Mouse (Mus musculus) liver, postnatal 0 days (tissue): Measurements from ENCODE around the gene Gm5294. TPM values are rescaled to one million over a fixed set of nuclear protein-coding genes. Genes with fewer than 3 reads are reported as not detected.

Source experiments
- ATAC-seq: fragments of 200-750 bp; cut with Nextera tagmentation; 2 replicates; pipeline ENCODE4 v1.8.0; 2017; ENCODE audit warnings: mild to moderate bottlenecking, moderate library complexity
- DNase-seq: peaks from one replicate; pipeline ENCODE4 v3.0.0-alpha.2; 2016
- H3K27ac ChIP-seq: fragments of 300-500 bp; sonication (generic); 2 replicates; pipeline ENCODE4 v1.5.1; 2014; ENCODE audit warnings: antibody characterized with exemption, moderate library complexity, mild to moderate bottlenecking, low read depth
- H3K27me3 ChIP-seq: fragments of 300-500 bp; sonication (generic); 2 replicates; pipeline ENCODE4 v1.6.1; 2014; ENCODE audit warnings: low read length, control low read depth, mixed read lengths; ENCODE audit not compliant: insufficient read depth
- H3K36me3 ChIP-seq: fragments of 300-500 bp; sonication (generic); replicated peaks from 2 replicates; pipeline ENCODE4 v1.6.1; 2014; ENCODE audit warnings: mild to moderate bottlenecking, control low read depth, low read length, moderate library complexity, mixed read lengths; ENCODE audit not compliant: insufficient read depth
- H3K4me1 ChIP-seq: fragments of 300-500 bp; sonication (generic); 2 replicates; pipeline ENCODE4 v1.6.1; 2014; ENCODE audit warnings: antibody characterized with exemption, mild to moderate bottlenecking, control low read depth; ENCODE audit not compliant: insufficient read depth
- H3K4me2 ChIP-seq: fragments of 300-500 bp; sonication (generic); 2 replicates; pipeline ENCODE4 v1.6.1; 2014; ENCODE audit warnings: low read depth, mild to moderate bottlenecking, low read length, moderate library complexity, mixed read lengths
- H3K4me3 ChIP-seq: fragments of 300-500 bp; sonication (generic); 2 replicates; pipeline ENCODE4 v1.5.1; 2014; ENCODE audit warnings: low read depth, low read length
- H3K9ac ChIP-seq: fragments of 300-500 bp; sonication (generic); replicated peaks from 2 replicates; pipeline ENCODE4 v1.6.1; 2014; ENCODE audit warnings: mild to moderate bottlenecking, moderate library complexity
- H3K9me3 ChIP-seq: fragments of 300-500 bp; sonication (generic); 2 replicates; pipeline ENCODE4 v1.6.1; 2016; ENCODE audit warnings: mild to moderate bottlenecking, control low read depth, low read length, mixed read lengths
- CTCF ChIP-seq: sonication (generic); IDR thresholded peaks from 2 replicates; pipeline ENCODE4 v1.5.1; 2016; ENCODE audit warnings: antibody characterized with exemption, low read depth
- EP300 ChIP-seq: IDR thresholded peaks from 2 replicates; pipeline ENCODE4 v1.6.1; 2016; ENCODE audit warnings: antibody characterized with exemption, low read depth, mild to moderate bottlenecking
- WGBS: fragments of 180-500 bp; shearing (Covaris S2); extraction: QIAGEN DNeasy Blood & Tissue Kit; methylation state at CpG from one replicate; pipeline ENCODE4 v1.1.7; 2014; ENCODE audit not compliant: insufficient replicate concordance; 5-methylcytosine and 5-hydroxymethylcytosine counted together
- polyA plus RNA-seq: library from polyadenylated mRNA; unstranded; fragments of >200 nt; fragmentation: Nextera tagmentation; extraction: Ambion mirVana; gene quantifications from 2 replicates; pipeline ENCODE4 v1.2.1, GENCODE M21; 2015

The Gm5294 gene
- polyA plus RNA-seq, 1 experiment from 2014 or later, result not detected

GRCm38 (mm10) chr5:138804286-138804685 is 15.6 kb upstream of the Gm5294 start:
- Histone ChIP-seq H3K27ac (no peak overlapping the region), H3K9me3 (no peaks in the 10 kb centered on the region), H3K36me3 (peaks cover 4% of the 10 kb centered on the region; the same call in 1 of the 2 replicates), H3K4me3 (no peak overlapping the region), H3K9ac (no peak overlapping the region), H3K27me3 (no peaks in the 10 kb centered on the region), H3K4me1 (no peaks in the 10 kb centered on the region), H3K4me2 (no peak overlapping the region)
- TF ChIP-seq CTCF (no peak), EP300 (no peak)
- WGBS, result 86% methylated on average over 5 of the region's 5 CpGs
- DNase-seq (no peak), ATAC-seq (no peak)

GRCm38 (mm10) chr5:138809767-138810166 is 10.1 kb upstream of the Gm5294 start:
- WGBS, result 74% methylated on average over 6 of the region's 6 CpGs
- no peak overlapping the region for H3K4me3 ChIP-seq
- no peak overlapping the region for H3K9ac ChIP-seq
- H3K4me1 ChIP-seq, result no peaks in the 10 kb centered on the region
- no peaks in the 10 kb centered on the region for H3K27me3 ChIP-seq
- no peak for TF ChIP-seq CTCF
- TF ChIP-seq EP300, result no peak
- no peaks in the 10 kb centered on the region for H3K9me3 ChIP-seq
- H3K36me3 ChIP-seq, result 0 out of 2 replicates have a peak, but pooled peaks cover 6% of the 10 kb centered on the region
- ATAC-seq (no peak), DNase-seq (no peak)
- H3K27ac ChIP-seq, result no peak overlapping the region
- no peak overlapping the region for H3K4me2 ChIP-seq

GRCm38 (mm10) chr5:138820717-138821332 is 945 bp downstream of the Gm5294 start:
- ATAC-seq, result no peak
- Histone ChIP-seq H3K9me3 (no peaks in the 10 kb centered on the region), H3K4me3 (peak overlapping the region; percentile 32), H3K36me3 (no peaks in the 10 kb centered on the region), H3K9ac (no peak overlapping the region), H3K4me1 (no peaks in the 10 kb centered on the region), H3K4me2 (peak overlapping the region; percentile 65), H3K27me3 (peaks cover 40% of the 10 kb centered on the region), H3K27ac (no peak overlapping the region)
- 5% methylated on average over 39 of the region's 39 CpGs for WGBS
- TF ChIP-seq CTCF (no peak), EP300 (no peak)
- DNase-seq, result peak; percentile 28

- H3K36me3 ChIP-seq, result no peaks in the 10 kb centered on the region
- H3K4me3 ChIP-seq, result no peak overlapping the region
- no peak overlapping the region for H3K4me2 ChIP-seq
- peak; percentile 81 for ATAC-seq
- TF ChIP-seq EP300 (peak; percentile 47; the same call in 1 of the 2 replicates), CTCF (no peak)
- no peak overlapping the region for H3K27ac ChIP-seq
- H3K9me3 ChIP-seq, result no peaks in the 10 kb centered on the region
- WGBS, result 50% methylated on average over 3 of the region's 3 CpGs
- no peak for DNase-seq
- H3K4me1 ChIP-seq, result no peaks in the 10 kb centered on the region
- no peak overlapping the region for H3K9ac ChIP-seq
- peaks cover 30% of the 10 kb centered on the region for H3K27me3 ChIP-seq
Observed at GRCm38 (mm10) chr5:138825090-138825489, 5.2 kb downstream of the Gm5294 start.

GRCm38 (mm10) chr5:138833406-138833805 is 13.5 kb downstream of the Gm5294 start:
- no peaks in the 10 kb centered on the region for H3K36me3 ChIP-seq
- H3K4me3 ChIP-seq, result no peak overlapping the region
- H3K9ac ChIP-seq, result no peak overlapping the region
- ATAC-seq, result no peak
- H3K27me3 ChIP-seq, result no peaks in the 10 kb centered on the region
- WGBS, result 47% methylated on average over 6 of the region's 6 CpGs
- no peak overlapping the region for H3K4me2 ChIP-seq
- no peak for TF ChIP-seq EP300
- no peak for TF ChIP-seq CTCF
- H3K27ac ChIP-seq, result no peak overlapping the region
- H3K9me3 ChIP-seq, result no peaks in the 10 kb centered on the region
- DNase-seq, result no peak
- 0 out of 2 replicates have a peak, but pooled peaks cover 3% of the 10 kb centered on the region for H3K4me1 ChIP-seq

- no peak overlapping the region for H3K4me3 ChIP-seq
- H3K36me3 ChIP-seq, result no peaks in the 10 kb centered on the region
- no peaks in the 10 kb centered on the region for H3K9me3 ChIP-seq
- no peak for TF ChIP-seq EP300
- TF ChIP-seq CTCF, result no peak
- no peak for DNase-seq
- 0 out of 2 replicates have a peak, but pooled peaks cover 3% of the 10 kb centered on the region for H3K4me1 ChIP-seq
- 31% methylated on average over 3 of the region's 3 CpGs for WGBS
- no peak overlapping the region for H3K4me2 ChIP-seq
- no peak for ATAC-seq
- no peak overlapping the region for H3K27ac ChIP-seq
- H3K9ac ChIP-seq, result no peak overlapping the region
- H3K27me3 ChIP-seq, result no peaks in the 10 kb centered on the region
Observed at GRCm38 (mm10) chr5:138834910-138835309, 15.0 kb downstream of the Gm5294 start.

GRCm38 (mm10) chr5:138840981-138841380 is 21.1 kb downstream of the Gm5294 start:
- TF ChIP-seq EP300 (no peak), CTCF (no peak)
- no peak overlapping the region for H3K4me3 ChIP-seq
- H3K9me3 ChIP-seq, result no peaks in the 10 kb centered on the region
- 87% methylated on average over 4 of the region's 4 CpGs for WGBS
- H3K4me1 ChIP-seq, result no peaks in the 10 kb centered on the region
- ATAC-seq (no peak), DNase-seq (no peak)
- no peak overlapping the region for H3K4me2 ChIP-seq
- H3K27me3 ChIP-seq, result no peaks in the 10 kb centered on the region
- H3K27ac ChIP-seq, result no peak overlapping the region
- no peaks in the 10 kb centered on the region for H3K36me3 ChIP-seq
- no peak overlapping the region for H3K9ac ChIP-seq
